Mouse (Mus musculus): Measurements from ENCODE around the gene Cyth2. TPM values are rescaled to one million over a fixed set of nuclear protein-coding genes. Genes with fewer than 3 reads are reported as not detected.

Cyth2 gene
- polyA plus RNA-seq, 1 experiment from 2014 or later, result 89.7 TPM

DNA sequence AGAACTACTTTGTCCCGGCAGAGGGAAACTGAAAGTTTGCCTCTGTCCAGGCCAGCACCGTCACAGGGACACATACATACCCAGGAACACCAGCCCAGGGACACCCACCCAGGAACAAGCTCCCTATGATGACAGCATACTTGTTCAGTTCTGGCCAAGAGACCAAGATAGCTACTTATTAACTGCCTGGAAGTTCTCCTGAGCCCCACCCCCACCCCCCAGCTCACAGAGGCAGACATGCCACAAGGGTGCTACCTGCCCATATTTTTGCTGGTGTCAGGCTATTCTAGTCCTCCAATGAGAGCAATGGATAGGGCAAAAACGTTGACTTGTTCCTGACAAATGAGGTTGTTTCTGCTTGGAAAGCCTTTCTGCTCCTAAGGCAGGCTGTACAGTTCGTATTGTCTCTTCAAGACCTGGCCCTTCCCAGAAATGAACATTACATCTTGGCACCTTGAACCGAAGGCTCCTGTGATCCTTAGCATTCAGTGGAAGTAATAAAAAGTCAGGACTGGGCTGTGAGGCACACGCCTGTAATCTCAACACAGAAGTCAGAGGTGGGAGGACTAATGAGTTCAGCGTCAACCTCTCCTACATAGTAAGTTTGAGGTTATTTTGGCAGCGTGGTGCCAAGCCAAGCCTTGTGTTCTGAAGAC is 43.8 kb downstream of the Cyth2 start:
- no peak overlapping the region for H3K27ac ChIP-seq (ENCODE audit: low read depth, low read length)
- H3K27me3 ChIP-seq (ENCODE audit: control insufficient read depth, insufficient read depth, low read length), result peaks cover 8% of the 10 kb centered on the region
- no peaks in the 10 kb centered on the region for H3K36me3 ChIP-seq (ENCODE audit: control insufficient read depth, insufficient read depth, low read length)
- no peak for ATAC-seq (replicated peaks; ENCODE audit: insufficient number of reproducible peaks, low FRiP score, low TSS enrichment)
- no peak overlapping the region for H3K4me3 ChIP-seq (ENCODE audit: low read depth, low read length)
- H3K9ac ChIP-seq (ENCODE audit: low read depth, low read length), result no peak overlapping the region
- no peaks in the 10 kb centered on the region for H3K9me3 ChIP-seq (replicated peaks; ENCODE audit: control insufficient read depth, low read length)
- H3K4me1 ChIP-seq (ENCODE audit: control insufficient read depth, insufficient read depth, low read length), result no peaks in the 10 kb centered on the region; the same call in 1 of the 2 replicates
- H3K4me2 ChIP-seq, result no peak overlapping the region
- WGBS (ENCODE audit: insufficient replicate concordance), result 64% methylated on average over 8 of the region's 8 CpGs

DNA sequence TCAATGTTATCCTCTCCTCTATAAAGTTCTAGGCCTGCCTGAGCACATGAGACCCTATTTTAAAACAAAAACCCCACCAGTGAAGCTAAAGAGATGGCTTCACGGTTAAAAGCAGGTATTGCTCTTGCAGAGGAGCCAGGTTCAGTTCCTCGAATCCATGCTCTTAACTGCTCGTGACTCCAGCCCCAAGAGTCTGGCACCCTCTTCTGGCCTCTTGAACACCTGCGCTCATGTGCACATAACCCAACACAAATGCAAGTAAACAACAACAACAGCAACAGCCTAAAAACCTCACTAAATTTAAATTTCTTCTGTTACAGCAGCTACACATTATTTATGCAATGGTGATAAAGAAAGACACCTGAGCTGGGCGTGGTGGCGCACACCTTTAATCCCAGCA is 46.9 kb downstream of the Cyth2 start:
- Histone ChIP-seq H3K4me3 (ENCODE audit: low read depth, low read length) (no peak overlapping the region), H3K27ac (ENCODE audit: low read depth, low read length) (no peak overlapping the region), H3K27me3 (ENCODE audit: control insufficient read depth, insufficient read depth, low read length) (peaks cover 5% of the 10 kb centered on the region; the same call in 1 of the 2 replicates), H3K9me3 (replicated peaks; ENCODE audit: control insufficient read depth, low read length) (no peaks in the 10 kb centered on the region), H3K4me1 (ENCODE audit: control insufficient read depth, insufficient read depth, low read length) (no peaks in the 10 kb centered on the region; the same call in 1 of the 2 replicates), H3K36me3 (ENCODE audit: control insufficient read depth, insufficient read depth, low read length) (no peaks in the 10 kb centered on the region), H3K4me2 (no peak overlapping the region), H3K9ac (ENCODE audit: low read depth, low read length) (no peak overlapping the region)
- WGBS (ENCODE audit: insufficient replicate concordance), result 80% methylated on average over 6 of the region's 6 CpGs
- ATAC-seq (replicated peaks; ENCODE audit: insufficient number of reproducible peaks, low FRiP score, low TSS enrichment), result no peak

DNA sequence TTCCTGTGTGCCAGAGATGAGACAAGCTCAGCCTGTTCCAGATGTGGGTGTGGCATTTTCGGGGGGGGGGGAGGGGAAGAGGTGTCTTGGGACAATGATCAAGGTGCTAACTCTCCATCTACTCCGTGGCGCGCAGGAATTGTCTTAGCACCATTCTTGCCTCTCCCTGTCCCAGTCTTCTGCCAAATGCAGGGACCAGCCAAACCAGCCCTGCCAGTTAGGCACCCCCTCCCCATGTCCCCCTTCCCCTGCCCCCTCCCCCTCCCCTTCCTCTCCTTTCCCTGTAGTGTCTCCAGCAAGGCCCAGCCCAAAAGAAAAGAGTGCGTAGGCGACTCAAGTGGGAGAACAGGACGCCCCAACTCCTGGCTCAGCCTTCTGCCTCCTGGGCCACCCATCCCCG is 47.6 kb downstream of the Cyth2 start:
- WGBS (ENCODE audit: insufficient replicate concordance), result 59% methylated on average over 7 of the region's 8 CpGs
- no peak overlapping the region for H3K27ac ChIP-seq (ENCODE audit: low read depth, low read length)
- no peak overlapping the region for H3K9ac ChIP-seq (ENCODE audit: low read depth, low read length)
- H3K4me3 ChIP-seq (ENCODE audit: low read depth, low read length), result no peak overlapping the region
- H3K27me3 ChIP-seq (ENCODE audit: control insufficient read depth, insufficient read depth, low read length), result peaks cover 5% of the 10 kb centered on the region; the same call in 1 of the 2 replicates
- H3K36me3 ChIP-seq (ENCODE audit: control insufficient read depth, insufficient read depth, low read length), result no peaks in the 10 kb centered on the region
- no peak for ATAC-seq (replicated peaks; ENCODE audit: insufficient number of reproducible peaks, low FRiP score, low TSS enrichment)
- H3K9me3 ChIP-seq (replicated peaks; ENCODE audit: control insufficient read depth, low read length), result no peaks in the 10 kb centered on the region
- H3K4me2 ChIP-seq, result no peak overlapping the region
- H3K4me1 ChIP-seq (ENCODE audit: control insufficient read depth, insufficient read depth, low read length), result no peaks in the 10 kb centered on the region; the same call in 1 of the 2 replicates

DNA sequence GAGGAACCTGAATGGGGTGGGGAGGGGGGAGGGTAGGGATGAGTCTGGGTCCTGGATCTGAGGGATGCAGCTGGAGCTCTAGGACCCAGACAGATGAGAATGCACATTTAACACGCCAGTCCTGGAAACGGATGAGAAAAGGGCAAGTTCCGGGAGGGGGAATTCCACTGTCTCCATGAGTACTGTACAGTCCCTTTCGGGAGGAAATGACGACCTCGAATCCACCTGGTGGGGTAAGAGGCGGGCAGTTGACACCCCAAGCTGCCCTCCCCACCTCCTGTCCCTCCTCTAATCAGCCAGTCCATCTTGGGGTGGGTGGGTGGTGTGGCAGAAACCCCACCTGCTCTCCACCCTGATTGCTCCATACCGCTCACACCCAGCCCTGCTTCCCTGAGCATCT is 48.4 kb downstream of the Cyth2 start:
- Histone ChIP-seq H3K36me3 (ENCODE audit: control insufficient read depth, insufficient read depth, low read length) (no peaks in the 10 kb centered on the region), H3K27ac (ENCODE audit: low read depth, low read length) (no peak overlapping the region), H3K27me3 (ENCODE audit: control insufficient read depth, insufficient read depth, low read length) (peaks cover 5% of the 10 kb centered on the region; the same call in 1 of the 2 replicates), H3K9ac (ENCODE audit: low read depth, low read length) (no peak overlapping the region), H3K4me2 (no peak overlapping the region), H3K9me3 (replicated peaks; ENCODE audit: control insufficient read depth, low read length) (no peaks in the 10 kb centered on the region), H3K4me3 (ENCODE audit: low read depth, low read length) (no peak overlapping the region), H3K4me1 (ENCODE audit: control insufficient read depth, insufficient read depth, low read length) (no peaks in the 10 kb centered on the region; the same call in 1 of the 2 replicates)
- 48% methylated on average over 8 of the region's 8 CpGs for WGBS (ENCODE audit: insufficient replicate concordance)
- ATAC-seq (replicated peaks; ENCODE audit: insufficient number of reproducible peaks, low FRiP score, low TSS enrichment), result no peak

DNA sequence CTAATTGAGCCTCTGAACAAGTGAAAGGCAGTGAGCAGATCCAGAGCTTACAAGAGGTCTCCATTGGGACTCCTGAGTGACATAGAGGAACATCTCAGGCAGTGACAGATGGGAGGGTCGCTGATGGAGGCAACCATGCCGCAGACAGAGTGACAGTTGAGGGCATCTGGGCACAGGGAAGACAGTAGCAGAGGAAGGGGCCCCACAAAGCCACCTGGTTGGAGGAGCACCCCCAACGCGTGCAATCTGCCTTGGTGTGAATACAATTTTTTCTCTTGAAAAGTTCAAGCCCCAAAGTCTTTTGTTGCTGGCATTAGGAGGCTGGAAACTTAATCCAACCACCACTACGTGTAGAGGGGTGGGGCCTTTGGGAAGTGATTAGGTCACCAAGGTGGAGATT is 54.2 kb downstream of the Cyth2 start:
- no peaks in the 10 kb centered on the region for H3K9me3 ChIP-seq (replicated peaks; ENCODE audit: control insufficient read depth, low read length)
- no peak for ATAC-seq (replicated peaks; ENCODE audit: insufficient number of reproducible peaks, low FRiP score, low TSS enrichment)
- peaks cover 35% of the 10 kb centered on the region for H3K27me3 ChIP-seq (ENCODE audit: control insufficient read depth, insufficient read depth, low read length)
- H3K36me3 ChIP-seq (ENCODE audit: control insufficient read depth, insufficient read depth, low read length), result no peaks in the 10 kb centered on the region
- no peaks in the 10 kb centered on the region for H3K4me1 ChIP-seq (ENCODE audit: control insufficient read depth, insufficient read depth, low read length)
- 58% methylated on average over 5 of the region's 5 CpGs for WGBS (ENCODE audit: insufficient replicate concordance)
- H3K9ac ChIP-seq (ENCODE audit: low read depth, low read length), result no peak overlapping the region
- H3K4me3 ChIP-seq (ENCODE audit: low read depth, low read length), result no peak overlapping the region
- H3K27ac ChIP-seq (ENCODE audit: low read depth, low read length), result no peak overlapping the region
- no peak overlapping the region for H3K4me2 ChIP-seq

DNA sequence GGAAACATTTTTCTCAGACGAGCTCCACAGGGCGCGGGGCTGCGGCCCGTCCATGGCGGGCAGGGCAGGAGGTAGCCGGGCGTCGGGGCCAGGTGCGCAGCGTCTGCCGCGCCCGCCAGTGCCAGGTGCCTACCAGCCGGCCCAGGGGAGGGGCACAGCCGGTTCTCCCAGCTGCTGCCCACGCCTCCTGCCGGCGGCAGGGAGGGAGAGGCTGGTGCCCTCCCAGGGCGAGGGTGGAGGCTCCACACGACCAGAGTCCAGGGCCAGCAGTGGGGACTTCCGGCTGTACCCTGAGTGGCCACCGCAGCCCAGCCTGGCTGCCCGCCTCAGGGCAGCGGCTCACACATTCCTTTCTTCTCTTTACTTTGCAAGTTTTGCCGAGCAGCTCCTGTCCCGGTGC is 55.0 kb downstream of the Cyth2 start:
- H3K4me2 ChIP-seq, result peak overlapping the region; percentile 58
- H3K36me3 ChIP-seq (ENCODE audit: control insufficient read depth, insufficient read depth, low read length), result no peaks in the 10 kb centered on the region
- 7% methylated on average over 27 of the region's 27 CpGs for WGBS (ENCODE audit: insufficient replicate concordance)
- peak overlapping the region; percentile 12; the same call in 1 of the 2 replicates for H3K4me3 ChIP-seq (ENCODE audit: low read depth, low read length)
- no peak overlapping the region for H3K9ac ChIP-seq (ENCODE audit: low read depth, low read length)
- no peaks in the 10 kb centered on the region for H3K9me3 ChIP-seq (replicated peaks; ENCODE audit: control insufficient read depth, low read length)
- no peaks in the 10 kb centered on the region for H3K4me1 ChIP-seq (ENCODE audit: control insufficient read depth, insufficient read depth, low read length)
- peaks cover 35% of the 10 kb centered on the region for H3K27me3 ChIP-seq (ENCODE audit: control insufficient read depth, insufficient read depth, low read length)
- H3K27ac ChIP-seq (ENCODE audit: low read depth, low read length), result no peak overlapping the region
- no peak for ATAC-seq (replicated peaks; ENCODE audit: insufficient number of reproducible peaks, low FRiP score, low TSS enrichment)

Other genes starting within 250 kb of the Cyth2 start
- gene Bcat2, start 244.4 kb downstream of the Cyth2 start, polyA plus RNA-seq (2014; fragmentation: Nextera tagmentation; extraction: Ambion mirVana), result 69.1 and 73.2 TPM in 2 replicates
- gene Fgf21, start 199.1 kb downstream of the Cyth2 start, polyA plus RNA-seq (2014; fragmentation: Nextera tagmentation; extraction: Ambion mirVana), result not detected in 2 replicates
- not detected in 2 replicates for gene Fut1, start 197.3 kb downstream of the Cyth2 start, polyA plus RNA-seq (2014; fragmentation: Nextera tagmentation; extraction: Ambion mirVana)
- 0.34 and 0.35 TPM in 2 replicates for gene Izumo1, start 192.8 kb downstream of the Cyth2 start, polyA plus RNA-seq (2014; fragmentation: Nextera tagmentation; extraction: Ambion mirVana)
- gene Rasip1, start 187.1 kb downstream of the Cyth2 start, polyA plus RNA-seq (2014; fragmentation: Nextera tagmentation; extraction: Ambion mirVana), result 13.9 and 14.5 TPM in 2 replicates
- gene Mamstr, start 174.6 kb downstream of the Cyth2 start, polyA plus RNA-seq (2014; fragmentation: Nextera tagmentation; extraction: Ambion mirVana), result 3.4 and 4.0 TPM in 2 replicates
- 0.56 and 1.0 TPM in 2 replicates for gene Fut2, start 148.2 kb downstream of the Cyth2 start, polyA plus RNA-seq (2014; fragmentation: Nextera tagmentation; extraction: Ambion mirVana)
- not detected in 2 replicates for gene Ntn5, start 130.6 kb downstream of the Cyth2 start, polyA plus RNA-seq (2014; fragmentation: Nextera tagmentation; extraction: Ambion mirVana)
- 0.24 and 0.99 TPM in 2 replicates for gene Sec1, start 120.2 kb downstream of the Cyth2 start, polyA plus RNA-seq (2014; fragmentation: Nextera tagmentation; extraction: Ambion mirVana)
- 3.3 and 5.5 TPM in 2 replicates for gene Car11, start 114.7 kb downstream of the Cyth2 start, polyA plus RNA-seq (2014; fragmentation: Nextera tagmentation; extraction: Ambion mirVana)
- 3.3 and 3.5 TPM in 2 replicates for gene Dbp, start 109.5 kb downstream of the Cyth2 start, polyA plus RNA-seq (2014; fragmentation: Nextera tagmentation; extraction: Ambion mirVana)
- 764 and 836 TPM in 2 replicates for gene Rpl18, start 99.1 kb downstream of the Cyth2 start, polyA plus RNA-seq (2014; fragmentation: Nextera tagmentation; extraction: Ambion mirVana)
- 13.2 and 17.3 TPM in 2 replicates for gene Sphk2, start 96.6 kb downstream of the Cyth2 start, polyA plus RNA-seq (2014; fragmentation: Nextera tagmentation; extraction: Ambion mirVana)
- 0.58 and 0.67 TPM in 2 replicates for gene Fam83e, start 93.4 kb downstream of the Cyth2 start, polyA plus RNA-seq (2014; fragmentation: Nextera tagmentation; extraction: Ambion mirVana)
- not detected in 2 replicates for gene Spaca4, start 88.8 kb downstream of the Cyth2 start, polyA plus RNA-seq (2014; fragmentation: Nextera tagmentation; extraction: Ambion mirVana)
- gene Lmtk3, start 30.8 kb downstream of the Cyth2 start, polyA plus RNA-seq (2014; fragmentation: Nextera tagmentation; extraction: Ambion mirVana), result 0.41 and 1.1 TPM in 2 replicates
- gene Sult2b1, start 29.9 kb downstream of the Cyth2 start, polyA plus RNA-seq (2014; fragmentation: Nextera tagmentation; extraction: Ambion mirVana), result 0.27 and 0.33 TPM in 2 replicates
- gene Kcnj14, start 10.2 kb upstream of the Cyth2 start, polyA plus RNA-seq (2014; fragmentation: Nextera tagmentation; extraction: Ambion mirVana), result 0.39 and 1.0 TPM in 2 replicates
- gene Grwd1, start 16.4 kb upstream of the Cyth2 start, polyA plus RNA-seq (2014; fragmentation: Nextera tagmentation; extraction: Ambion mirVana), result 48.7 and 49.8 TPM in 2 replicates
- gene Kdelr1, start 58.2 kb upstream of the Cyth2 start, polyA plus RNA-seq (2014; fragmentation: Nextera tagmentation; extraction: Ambion mirVana), result 76.0 and 115 TPM in 2 replicates
- 0.11 TPM in 2 replicates for gene Grin2d, start 63.8 kb upstream of the Cyth2 start, polyA plus RNA-seq (2014; fragmentation: Nextera tagmentation; extraction: Ambion mirVana)
- 0.54 and 1.3 TPM in 2 replicates for gene Syngr4, start 82.1 kb upstream of the Cyth2 start, polyA plus RNA-seq (2014; fragmentation: Nextera tagmentation; extraction: Ambion mirVana)
- 5.5 and 5.8 TPM in 2 replicates for gene Tmem143, start 82.4 kb upstream of the Cyth2 start, polyA plus RNA-seq (2014; fragmentation: Nextera tagmentation; extraction: Ambion mirVana)
- gene Emp3, start 106.8 kb upstream of the Cyth2 start, polyA plus RNA-seq (2014; fragmentation: Nextera tagmentation; extraction: Ambion mirVana), result 62.4 and 65.3 TPM in 2 replicates
- gene Ccdc114, start 109.5 kb upstream of the Cyth2 start, polyA plus RNA-seq (2014; fragmentation: Nextera tagmentation; extraction: Ambion mirVana), result 2.0 and 3.4 TPM in 2 replicates
- gene Abcc6, start 215.7 kb upstream of the Cyth2 start, polyA plus RNA-seq (2014; fragmentation: Nextera tagmentation; extraction: Ambion mirVana), result 0.04 TPM in 2 replicates
- 19.2 and 20.8 TPM in 2 replicates for gene Nomo1, start 219.1 kb upstream of the Cyth2 start, polyA plus RNA-seq (2014; fragmentation: Nextera tagmentation; extraction: Ambion mirVana)